Mouse (Mus musculus): ENCODE measurements around the gene Fam83e.
A peak's percentile ranks its signal among the peaks of the same experiment; 100 is the strongest.

Gene Fam83e

DNA sequence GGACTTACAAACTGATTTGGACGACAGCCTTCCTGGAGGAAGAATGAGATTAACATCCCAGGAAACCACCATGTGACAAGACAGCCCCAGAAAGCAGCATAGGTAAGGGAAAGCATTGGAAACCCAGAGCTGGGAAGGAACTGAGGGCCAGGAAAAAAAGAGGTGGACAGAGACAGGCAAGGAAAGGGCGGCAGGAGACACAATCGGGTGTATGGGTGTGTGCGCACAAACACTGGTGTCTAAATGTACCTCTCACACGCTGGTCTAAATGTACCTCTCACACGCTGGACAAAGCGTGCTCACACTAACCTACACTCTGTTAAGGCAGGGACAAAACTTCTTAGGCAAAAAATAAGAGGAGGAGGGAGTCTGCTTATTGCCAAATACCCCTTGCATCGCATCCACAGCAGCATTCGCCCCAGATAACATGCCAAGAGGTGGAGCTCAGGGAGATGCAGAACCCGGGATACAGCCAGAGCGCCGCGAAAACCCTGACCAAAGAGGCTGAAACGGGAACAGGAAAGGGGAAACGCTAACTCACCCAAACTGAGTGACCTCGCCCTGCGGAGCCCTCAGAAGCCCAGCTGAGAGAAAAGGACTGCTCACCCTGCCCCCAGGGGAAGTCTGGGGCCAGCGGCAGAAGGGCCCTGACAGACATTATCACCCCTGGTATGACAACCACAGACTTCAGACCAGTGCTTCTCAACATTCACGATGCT, 5.1 kb upstream of the Fam83e start:
- no peak for DNase-seq

DNA sequence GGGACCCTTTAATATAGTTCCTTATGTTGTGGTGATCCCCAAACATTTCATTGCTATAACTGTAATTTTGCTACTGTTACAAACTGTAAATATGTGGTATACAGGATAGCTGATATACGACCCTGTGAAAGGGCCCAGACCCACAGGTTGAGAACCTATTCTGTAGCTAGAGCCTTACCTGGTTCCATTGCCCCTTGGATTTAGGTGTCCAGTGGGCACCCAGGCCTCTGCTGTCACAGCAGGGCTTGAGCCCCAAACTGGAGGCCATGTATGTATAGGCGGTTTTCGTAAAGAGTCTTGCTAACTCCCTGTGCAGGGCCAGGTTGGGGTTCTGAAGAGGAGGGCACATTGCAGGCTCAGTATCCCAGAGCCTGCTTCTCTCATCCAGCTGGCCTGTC, 4.6 kb upstream of the Fam83e start:
- DNase-seq: no peak

DNA sequence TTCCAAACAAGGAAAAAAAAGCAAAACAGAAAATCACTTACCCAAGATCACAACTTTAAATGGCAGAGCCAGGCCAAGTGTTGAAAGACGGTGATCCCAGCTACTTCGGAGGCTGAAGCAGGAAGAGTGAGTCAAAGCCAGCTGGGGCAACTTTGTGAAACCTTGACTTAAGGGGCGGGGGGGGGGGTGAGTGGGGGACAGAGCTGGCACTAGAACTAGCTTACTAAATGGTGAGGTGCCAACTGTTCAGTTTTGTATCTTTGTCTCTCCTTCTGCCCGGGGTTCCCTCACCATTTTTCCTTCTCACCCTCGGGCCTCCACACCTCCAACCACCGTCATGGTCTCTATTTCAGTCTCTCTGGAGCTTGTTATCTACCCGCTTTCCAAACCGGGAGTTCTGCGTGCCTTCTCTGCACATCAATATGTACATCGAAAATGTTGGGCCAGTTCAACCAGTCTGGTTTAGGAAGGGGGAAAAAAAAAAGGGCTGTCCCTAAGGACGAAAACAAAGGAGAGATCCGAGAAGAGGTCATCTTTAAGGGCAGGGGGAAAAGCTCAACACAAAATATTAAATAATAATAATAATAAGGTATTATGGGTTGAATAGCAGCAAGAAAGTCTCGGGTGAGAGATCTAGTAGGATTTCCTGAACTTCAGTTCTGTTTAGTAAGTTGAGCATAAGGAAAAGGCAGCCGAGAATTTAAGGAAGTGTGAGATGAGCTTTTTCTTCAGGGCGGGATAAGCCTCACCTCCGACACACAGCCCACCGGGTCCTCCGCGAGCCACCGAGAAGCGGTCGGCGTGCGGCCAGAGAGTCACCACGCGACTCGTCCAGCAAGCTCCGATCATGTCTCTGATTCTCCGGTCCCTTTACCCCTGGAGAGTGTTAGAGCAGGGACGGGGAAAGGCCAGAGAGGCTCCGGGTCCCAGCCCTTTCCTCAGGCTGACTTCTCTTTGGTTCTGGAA, 3.8 kb upstream of the Fam83e start:
- DNase-seq: no peak

DNA sequence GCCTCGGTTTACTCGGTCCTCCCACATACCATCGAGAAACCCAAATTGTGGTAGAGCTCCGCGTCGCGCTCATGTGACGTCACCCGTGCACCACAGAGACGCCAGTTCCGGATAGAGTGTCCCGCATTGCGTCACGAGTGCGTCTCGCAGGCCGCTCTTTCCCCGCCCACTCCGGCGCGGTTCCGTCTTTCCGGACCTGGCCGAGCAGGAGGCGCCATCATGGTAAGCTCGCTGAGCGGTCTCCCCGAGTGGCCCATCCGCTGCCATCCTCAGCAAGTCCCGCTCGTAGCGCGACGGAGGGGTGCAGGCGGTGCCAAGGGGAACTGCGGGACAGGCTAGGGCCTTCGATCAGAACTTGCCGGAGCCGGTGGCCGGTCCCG, 3.1 kb upstream of the Fam83e start, which contains the start of gene Sphk2:
TSS of gene Sphk2 (minus strand) at position 85 of the 380 bp plus-strand sequence.
- peak; percentile 97 for DNase-seq

DNA sequence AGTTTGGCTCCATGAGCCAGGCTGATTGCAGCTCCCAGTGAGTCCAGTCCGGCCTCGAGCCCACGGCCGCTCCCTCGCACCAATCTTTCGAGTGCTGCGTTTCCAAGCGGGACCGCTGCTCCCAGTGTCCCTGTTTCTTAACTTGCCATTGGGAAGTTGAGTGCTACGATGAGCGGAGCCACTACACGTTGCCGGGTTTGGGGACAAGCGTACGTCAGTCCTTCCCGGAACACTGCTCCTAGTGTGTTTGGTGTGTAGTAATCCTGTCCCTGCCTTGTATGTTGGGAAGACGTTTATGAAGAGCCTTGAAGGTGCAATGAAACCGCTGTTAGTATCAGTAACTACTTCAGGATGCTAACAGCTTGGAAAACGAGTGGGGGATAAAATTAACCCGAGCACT, 2.7 kb upstream of the Fam83e start:
- DNase-seq: no peak

DNA sequence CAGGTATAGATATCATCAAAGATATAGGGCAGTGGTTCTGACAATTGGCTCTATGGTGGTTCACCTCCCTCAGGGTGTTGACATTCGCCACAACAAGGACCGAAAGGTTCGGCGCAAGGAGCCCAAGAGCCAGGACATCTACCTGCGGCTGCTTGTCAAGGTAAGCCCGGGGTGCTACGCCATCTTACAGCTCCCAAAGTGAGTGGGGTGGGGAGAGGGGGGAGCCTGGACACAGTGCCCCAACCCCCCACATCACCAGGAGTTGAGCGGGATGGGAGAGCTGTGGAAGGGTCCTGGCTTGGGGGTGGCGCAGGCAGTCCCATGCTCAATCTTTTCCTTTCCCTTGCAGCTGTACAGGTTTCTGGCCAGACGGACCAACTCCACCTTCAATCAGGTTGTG, 1.8 kb upstream of the Fam83e start:
- DNase-seq: no peak

DNA sequence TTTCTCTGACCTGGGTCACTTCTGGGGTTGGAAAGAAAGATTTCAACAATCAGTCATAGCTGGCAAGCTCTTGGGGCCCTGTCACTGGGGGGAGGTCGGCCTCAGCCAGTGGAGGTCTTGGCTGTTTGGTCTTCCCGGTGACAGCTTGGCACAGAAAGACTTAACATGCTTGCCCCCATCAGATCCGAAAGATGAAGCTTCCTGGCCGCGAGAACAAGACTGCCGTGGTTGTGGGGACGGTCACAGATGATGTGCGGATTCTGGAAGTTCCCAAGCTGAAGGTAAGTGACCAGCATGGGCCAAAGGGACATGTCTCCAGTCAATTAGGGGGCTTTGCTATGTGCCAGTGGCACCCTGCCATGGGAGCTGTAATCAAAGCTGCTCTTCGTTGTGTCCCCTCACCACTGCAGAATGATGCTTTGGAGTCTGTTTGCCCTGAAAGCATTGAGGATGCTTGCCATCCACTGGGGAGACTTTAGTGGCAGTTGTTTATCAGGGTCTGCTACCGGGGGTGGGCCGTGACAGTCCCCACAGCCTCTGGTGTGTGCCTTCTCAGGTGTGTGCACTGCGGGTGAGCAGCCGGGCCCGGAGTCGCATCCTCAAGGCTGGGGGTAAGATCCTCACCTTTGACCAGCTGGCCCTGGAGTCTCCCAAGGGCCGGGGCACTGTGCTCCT, 1.1 kb upstream of the Fam83e start:
- DNase-seq: no peak

DNA sequence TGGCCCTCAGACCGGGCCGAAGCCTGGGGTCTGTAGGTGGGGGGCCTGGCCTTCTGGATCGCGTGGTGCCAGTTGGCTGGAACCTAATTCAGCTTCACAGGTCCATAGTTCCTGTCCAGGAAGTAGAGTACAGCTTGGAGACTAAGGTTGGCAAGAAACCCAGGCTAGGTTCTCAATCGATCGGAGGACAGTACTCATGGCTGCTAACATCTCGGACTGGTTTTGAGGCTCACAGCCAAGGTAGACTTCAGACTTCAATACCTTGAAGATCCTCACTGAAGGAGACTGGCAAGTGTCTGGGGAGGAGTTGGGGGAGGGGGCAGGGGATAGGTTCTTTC, 191 bp downstream of the Fam83e start:
- DNase-seq: no peak

DNA sequence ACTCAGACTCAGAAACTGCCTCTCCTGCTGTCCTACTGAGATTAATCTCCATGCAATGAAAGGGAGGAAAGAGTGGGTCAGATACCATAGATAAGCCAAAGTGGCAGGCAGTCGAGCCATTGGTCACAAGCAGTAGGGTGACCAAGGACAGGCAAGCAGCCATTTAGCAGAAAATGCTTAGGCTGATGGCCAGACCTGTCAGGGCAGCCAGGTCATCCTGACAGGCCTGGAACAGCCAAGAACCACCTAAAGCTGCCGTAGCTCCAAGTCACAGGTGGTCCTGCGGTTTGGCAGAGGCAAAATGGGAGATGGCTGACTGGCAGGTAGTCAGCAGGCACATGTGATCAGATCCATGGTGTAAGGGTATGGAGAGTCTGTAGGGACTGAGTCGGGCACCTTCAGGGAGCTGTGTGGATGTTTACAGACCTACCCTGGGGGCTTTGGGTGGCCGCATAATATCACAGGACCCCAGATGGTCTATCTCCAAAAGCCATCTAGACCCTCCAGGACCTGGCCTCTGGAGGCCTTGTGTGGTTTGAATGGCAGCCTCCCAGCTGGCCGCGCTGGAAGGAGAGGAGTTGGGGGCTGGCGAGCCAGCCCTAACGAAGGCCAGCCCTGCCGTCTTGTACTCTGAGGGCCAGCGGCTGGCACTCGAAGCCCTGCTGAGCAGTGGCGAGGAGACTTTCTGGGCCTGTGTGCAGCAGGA, 783 bp downstream of the Fam83e start:
- DNase-seq: no peak

DNA sequence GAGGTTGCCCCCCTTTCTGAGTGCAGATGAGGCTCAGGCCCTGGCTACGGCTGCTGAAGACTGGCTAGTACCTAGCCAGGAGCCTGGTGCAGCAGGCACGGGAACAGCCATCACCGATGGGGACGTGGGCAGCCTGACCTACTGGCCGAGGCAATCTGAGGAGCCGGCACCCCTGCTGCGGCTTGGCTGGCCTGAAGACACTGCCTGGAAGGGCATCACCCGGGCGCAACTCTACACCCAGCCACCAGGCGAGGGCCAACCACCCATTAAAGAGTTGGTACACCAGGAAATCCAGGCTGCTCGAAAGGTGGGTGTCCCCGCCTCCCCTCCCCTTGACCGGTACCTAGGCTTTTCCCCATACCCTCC, 1.3 kb downstream of the Fam83e start:
- no peak for DNase-seq

DNA sequence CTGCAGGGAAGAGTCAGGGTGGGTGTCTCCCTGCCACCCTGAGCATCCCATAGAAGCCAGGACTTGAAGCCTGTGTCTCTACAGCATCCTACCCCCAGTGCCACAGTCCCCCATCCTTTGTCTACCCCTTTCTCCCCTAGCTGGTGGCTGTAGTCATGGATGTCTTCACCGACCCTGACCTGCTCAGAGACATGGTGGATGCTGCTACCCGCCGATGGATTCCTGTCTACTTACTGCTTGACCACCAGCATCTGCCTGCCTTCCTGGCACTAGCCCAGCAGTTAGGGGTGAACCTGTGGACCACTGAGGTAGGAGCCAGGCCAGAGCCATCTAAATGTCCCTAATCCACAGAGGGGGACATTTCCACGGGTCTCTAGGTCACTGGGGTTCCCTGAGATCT, 2.3 kb downstream of the Fam83e start:
- no peak for DNase-seq

DNA sequence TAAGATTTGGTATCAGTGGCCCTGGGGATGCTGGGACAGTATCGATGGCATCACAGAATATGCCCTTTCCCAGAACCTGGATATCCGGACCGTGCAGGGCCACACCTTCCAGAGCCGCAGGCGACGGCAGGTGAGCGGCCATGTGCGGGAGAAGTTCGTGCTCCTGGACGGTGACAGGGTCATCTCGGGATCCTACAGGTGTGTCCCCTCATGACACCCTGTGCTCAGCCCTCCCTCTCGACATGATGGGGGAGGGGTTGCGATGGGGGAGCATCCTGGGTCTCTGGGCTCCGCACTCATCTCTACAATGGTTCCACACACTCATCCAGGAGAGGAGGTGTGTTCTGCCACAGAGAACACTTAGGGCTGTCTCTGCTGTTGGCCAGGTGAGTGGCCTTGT, 2.8 kb downstream of the Fam83e start:
- DNase-seq: no peak

DNA sequence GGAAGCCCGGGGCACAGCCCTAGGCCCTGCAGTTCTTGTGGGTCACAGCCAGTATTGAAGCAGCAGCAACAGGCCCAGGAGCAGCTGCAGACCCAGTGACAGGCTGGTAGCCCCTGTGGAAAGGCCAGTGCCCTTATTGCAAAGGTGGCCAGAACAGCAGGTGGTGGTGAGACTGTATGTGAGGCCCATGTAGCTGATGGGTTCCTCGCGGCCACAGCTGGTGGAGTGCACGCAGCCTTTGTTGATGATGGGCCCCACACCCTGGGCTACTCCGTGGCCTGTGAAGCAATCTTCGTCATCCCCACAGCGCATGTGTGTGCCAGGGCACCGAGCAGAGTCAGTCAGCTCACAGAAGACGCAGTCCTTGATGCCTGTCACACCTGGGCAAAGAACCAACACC, 4.1 kb downstream of the Fam83e start:
- no peak for DNase-seq

DNA sequence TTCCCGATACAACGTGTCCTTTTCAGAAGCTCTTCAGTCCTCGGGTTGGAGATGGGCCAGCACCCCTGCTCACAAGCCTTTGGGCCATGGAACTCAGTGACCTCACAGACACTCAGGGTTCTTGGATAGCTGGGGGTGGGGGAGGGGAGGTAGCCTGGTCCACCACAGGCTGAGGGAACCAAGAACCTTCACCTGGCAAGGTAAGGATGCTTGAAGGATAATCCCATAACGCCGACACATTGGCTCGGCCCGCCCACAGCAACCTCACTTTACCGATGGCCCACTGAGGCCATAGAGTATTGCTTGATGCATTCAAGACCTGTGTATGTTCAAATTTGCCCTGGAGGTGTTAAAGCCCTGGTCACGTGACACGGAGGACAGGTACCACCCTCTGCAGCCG, 4.7 kb downstream of the Fam83e start, which contains the start of gene Spaca4:
TSS of gene Spaca4 (minus strand) at position 101 of the 400 bp plus-strand sequence.
- no peak for DNase-seq

DNA sequence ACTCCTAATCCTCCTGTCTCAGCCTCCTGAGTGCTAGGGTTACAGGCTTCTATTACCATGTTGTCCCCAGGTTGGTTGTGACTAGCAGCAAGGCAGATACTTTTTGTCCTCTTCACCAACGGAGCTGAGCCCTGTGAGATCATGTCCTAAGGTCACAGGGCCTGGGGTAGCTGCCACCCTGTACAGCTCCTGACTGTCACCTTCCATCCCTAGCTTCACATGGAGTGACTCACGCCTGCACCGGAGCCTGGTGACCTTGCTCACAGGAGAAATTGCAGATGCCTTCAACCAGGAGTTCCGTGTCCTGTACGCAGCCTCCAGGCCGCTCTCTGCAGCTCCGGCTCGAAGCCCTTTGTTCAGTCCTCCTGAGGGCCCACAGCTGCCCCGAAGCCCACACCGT, 5.4 kb downstream of the Fam83e start:
- no peak for DNase-seq

DNA sequence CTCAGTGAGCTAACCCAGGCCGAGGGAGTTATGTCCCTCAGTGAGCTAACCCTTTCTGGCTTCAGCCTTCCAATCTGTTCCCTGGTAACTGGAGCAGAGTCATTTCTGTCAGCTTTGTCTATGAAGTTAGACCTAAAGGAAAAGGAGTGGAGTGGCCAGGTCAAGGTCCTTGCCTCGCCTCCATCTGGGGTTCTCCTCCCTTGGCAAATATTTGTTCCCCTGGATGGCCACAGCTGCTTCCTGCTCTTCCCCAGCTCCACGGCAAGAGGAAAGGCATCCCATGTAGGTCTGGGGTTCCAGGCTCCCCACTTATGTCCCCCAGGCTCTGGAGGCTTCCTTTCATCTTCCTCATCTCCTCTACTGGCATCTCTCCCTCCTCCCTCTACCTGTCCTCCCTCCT, 6.6 kb downstream of the Fam83e start:
- DNase-seq: no peak

DNA sequence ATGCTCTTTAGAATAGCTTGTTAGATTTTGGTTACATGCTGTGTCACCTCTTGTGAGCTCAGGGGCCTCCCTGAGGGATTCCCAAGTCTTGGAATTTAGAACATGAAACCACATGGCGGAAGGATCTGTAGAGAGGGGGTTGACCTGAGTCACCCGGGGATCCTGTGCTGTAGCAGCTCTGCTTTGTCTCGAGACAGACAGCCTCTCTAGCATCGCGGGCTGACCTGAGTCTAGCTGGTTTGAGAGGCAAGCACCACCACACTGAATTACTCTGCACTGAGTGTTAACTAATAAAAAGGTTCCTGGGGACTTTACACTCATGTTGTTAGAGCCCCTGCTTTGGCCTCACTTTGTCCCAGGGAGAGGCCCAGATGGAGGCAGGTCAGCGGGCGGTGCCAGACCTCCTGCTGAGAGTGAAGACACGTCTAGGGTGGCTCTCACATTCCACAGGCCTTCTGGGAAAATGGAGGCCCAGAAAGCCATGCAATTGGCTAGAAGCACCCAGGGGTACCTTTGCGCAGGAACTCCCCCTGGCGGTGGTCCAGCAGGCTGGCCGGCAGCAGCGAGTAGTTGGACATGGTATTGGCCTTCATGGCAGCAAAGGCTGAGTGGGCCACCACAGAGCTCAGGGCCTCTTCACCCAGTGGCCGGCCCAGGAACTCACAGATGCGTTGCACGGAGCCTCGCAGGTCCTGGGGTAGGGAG, 9.9 kb downstream of the Fam83e start:
- DNase-seq: no peak

DNA sequence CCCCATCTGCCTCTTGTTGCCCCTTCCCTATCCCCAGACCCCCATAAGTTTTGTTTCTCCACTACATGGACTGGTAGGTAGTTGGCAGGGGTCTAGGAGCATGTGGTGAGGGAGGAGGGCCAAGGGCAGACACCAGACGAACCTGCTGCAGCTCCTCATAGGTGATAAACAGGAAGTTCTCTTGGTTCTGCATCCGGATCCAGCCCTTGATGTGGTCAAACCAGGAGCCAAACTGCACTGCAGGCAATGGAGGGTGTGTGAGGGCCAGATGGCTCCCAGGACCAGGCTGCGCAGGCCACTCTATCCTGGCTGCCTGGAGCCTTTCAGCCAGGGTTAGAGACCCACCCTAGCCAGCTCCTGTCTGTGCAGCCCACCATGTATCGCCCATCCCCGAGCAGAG, 12.5 kb downstream of the Fam83e start:
- no peak for DNase-seq

DNA sequence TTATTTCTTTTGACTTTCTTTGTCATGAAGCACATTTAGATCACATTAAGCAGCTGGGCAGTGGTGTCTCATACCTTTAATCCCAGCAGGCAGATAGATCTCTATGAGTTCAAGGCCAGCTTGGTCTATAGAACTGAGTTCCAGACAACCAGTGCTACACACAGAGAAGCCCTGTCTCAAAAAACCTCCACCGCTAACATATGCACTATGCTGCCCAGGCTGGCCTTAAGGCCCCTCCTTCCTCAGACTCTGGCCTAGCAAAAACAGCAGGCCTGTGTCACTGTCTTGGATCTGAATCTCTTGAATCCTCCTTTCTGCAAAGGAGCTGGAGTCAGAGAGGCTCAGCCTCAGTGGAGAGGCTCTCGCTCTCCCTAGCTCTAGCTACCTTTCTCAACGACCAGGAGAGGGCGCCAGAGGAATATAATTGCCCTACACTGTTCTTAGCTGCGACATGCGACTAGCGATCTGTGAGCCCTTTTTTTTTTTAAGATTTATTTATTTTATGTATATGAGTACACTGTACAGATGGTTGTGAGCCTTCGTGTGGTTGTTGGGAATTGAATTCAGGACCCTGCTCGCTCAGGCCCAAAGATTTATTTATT, 18.3 kb downstream of the Fam83e start:
- DNase-seq: peak; percentile 50 to 83

DNA sequence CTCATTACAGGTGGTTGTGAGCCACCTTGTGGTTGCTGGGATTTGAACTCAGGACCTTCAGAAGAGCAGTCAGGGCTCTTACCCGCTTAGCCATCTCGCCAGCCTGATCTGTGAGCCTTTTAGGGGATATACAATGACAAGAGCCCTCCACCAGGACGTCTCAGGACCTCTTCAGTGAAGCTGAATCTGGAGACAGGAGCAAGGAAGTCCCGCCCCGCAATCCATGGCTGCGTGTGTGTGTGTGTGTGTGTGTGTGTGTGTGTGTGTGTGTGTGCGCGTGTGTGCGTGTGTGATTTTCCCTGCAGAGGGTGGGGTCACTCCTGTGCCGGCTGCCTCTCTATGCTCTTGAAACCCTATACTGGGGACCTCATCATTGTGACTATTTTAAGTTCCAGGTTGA, 18.8 kb downstream of the Fam83e start:
- no peak for DNase-seq

DNA sequence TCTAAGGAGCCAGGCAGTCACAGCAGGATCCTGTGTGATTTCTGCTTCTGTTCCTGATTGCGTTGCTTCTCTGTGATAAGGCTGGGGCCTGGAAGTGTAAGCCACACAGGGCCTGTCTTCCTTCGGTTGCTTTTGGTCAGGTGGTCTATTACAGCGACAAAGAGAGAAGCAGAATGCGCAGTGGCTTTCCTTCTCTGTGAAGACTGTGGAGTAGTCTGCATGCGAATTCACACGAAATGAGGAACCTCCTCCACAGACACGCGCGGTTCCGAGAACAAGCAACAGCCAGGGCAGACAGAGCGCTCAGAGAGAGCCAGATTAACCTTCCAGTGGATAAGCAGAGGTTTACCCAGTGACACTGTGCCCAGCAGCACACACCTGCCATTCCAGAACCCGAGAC, 20.3 kb downstream of the Fam83e start:
- DNase-seq: no peak

DNA sequence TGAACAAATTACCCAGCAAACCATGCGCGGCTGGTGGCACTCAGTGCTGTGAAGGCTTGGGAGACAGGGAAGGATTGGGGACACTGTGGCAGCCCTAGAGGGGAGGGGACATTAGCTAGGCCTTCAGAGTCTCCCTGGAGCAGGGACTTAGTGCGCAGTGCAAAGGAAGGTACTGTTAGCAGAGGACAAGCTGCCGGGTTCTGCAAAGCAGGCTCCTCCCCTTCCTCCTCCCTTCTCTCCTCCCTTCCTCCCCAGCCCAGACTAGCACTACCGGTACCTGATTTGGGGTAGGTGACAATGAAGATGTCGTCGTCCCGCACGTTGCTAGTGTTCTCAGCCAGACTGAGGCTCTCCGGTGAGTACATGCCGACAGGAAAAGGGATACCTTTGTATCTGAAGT, 20.8 kb downstream of the Fam83e start:
- peak; percentile 37 to 44 for DNase-seq
